Mouse (Mus musculus): ENCODE measurements around the gene Fyb. TPM values are rescaled to one million over a fixed set of nuclear protein-coding genes. Genes with fewer than 3 reads are reported as not detected.

Fyb gene
- polyA plus RNA-seq (2015; fragmentation: Nextera tagmentation; extraction: Ambion mirVana), result 7.9 and 10.3 TPM in 2 replicates

- Histone ChIP-seq H3K27me3 (replicated peaks; ENCODE audit: control insufficient read depth, insufficient read depth, low read length) (no peaks in the 10 kb centered on the region), H3K4me1 (ENCODE audit: control insufficient read depth, insufficient read depth, low read length) (no peaks in the 10 kb centered on the region; the same call in 1 of the 2 replicates), H3K9me3 (ENCODE audit: control insufficient read depth, low read length) (no peaks in the 10 kb centered on the region), H3K4me2 (ENCODE audit: low read depth, low read length) (no peak within 1 kb of the TSS), H3K36me3 (ENCODE audit: control insufficient read depth, insufficient read depth, low read length) (no peaks in the 10 kb centered on the region), H3K4me3 (ENCODE audit: low read length) (no peak within 1 kb of the TSS), H3K27ac (ENCODE audit: low read length) (no peak within 1 kb of the TSS), H3K9ac (ENCODE audit: low read depth, low read length) (no peak within 1 kb of the TSS)
- ATAC-seq, result no peak
- 64% methylated on average over 8 of the region's 8 CpGs for WGBS
Observed at GRCm38 (mm10) chr15:6522653-6523167, at the start of gene Fyb. Gene Fyb (plus strand): TSS chr15:6522853.

GRCm38 (mm10) chr15:6483561-6483960, 39.1 kb upstream of the Fyb start:
- Histone ChIP-seq H3K36me3 (ENCODE audit: control insufficient read depth, insufficient read depth, low read length) (no peaks in the 10 kb centered on the region), H3K9ac (ENCODE audit: low read depth, low read length) (no peak overlapping the region), H3K27ac (ENCODE audit: low read length) (no peak overlapping the region), H3K4me3 (ENCODE audit: low read length) (no peak overlapping the region), H3K27me3 (replicated peaks; ENCODE audit: control insufficient read depth, insufficient read depth, low read length) (no peaks in the 10 kb centered on the region), H3K4me2 (ENCODE audit: low read depth, low read length) (no peak overlapping the region), H3K9me3 (ENCODE audit: control insufficient read depth, low read length) (no peaks in the 10 kb centered on the region; the same call in 1 of the 2 replicates), H3K4me1 (ENCODE audit: control insufficient read depth, insufficient read depth, low read length) (no peaks in the 10 kb centered on the region)
- ATAC-seq, result no peak
- 68% methylated on average over 3 of the region's 3 CpGs for WGBS

GRCm38 (mm10) chr15:6492386-6492785, 30.3 kb upstream of the Fyb start:
- Histone ChIP-seq H3K9ac (ENCODE audit: low read depth, low read length) (no peak overlapping the region), H3K4me2 (ENCODE audit: low read depth, low read length) (no peak overlapping the region), H3K4me1 (ENCODE audit: control insufficient read depth, insufficient read depth, low read length) (no peaks in the 10 kb centered on the region), H3K9me3 (ENCODE audit: control insufficient read depth, low read length) (no peaks in the 10 kb centered on the region), H3K27me3 (replicated peaks; ENCODE audit: control insufficient read depth, insufficient read depth, low read length) (no peaks in the 10 kb centered on the region), H3K4me3 (ENCODE audit: low read length) (no peak overlapping the region), H3K27ac (ENCODE audit: low read length) (no peak overlapping the region), H3K36me3 (ENCODE audit: control insufficient read depth, insufficient read depth, low read length) (no peaks in the 10 kb centered on the region)
- ATAC-seq, result no peak
- 94% methylated on average over 2 of the region's 2 CpGs for WGBS

- Histone ChIP-seq H3K4me1 (ENCODE audit: control insufficient read depth, insufficient read depth, low read length) (no peaks in the 10 kb centered on the region), H3K27ac (ENCODE audit: low read length) (no peak overlapping the region), H3K4me2 (ENCODE audit: low read depth, low read length) (no peak overlapping the region), H3K9me3 (ENCODE audit: control insufficient read depth, low read length) (no peaks in the 10 kb centered on the region), H3K27me3 (replicated peaks; ENCODE audit: control insufficient read depth, insufficient read depth, low read length) (no peaks in the 10 kb centered on the region), H3K4me3 (ENCODE audit: low read length) (no peak overlapping the region), H3K36me3 (ENCODE audit: control insufficient read depth, insufficient read depth, low read length) (no peaks in the 10 kb centered on the region), H3K9ac (ENCODE audit: low read depth, low read length) (no peak overlapping the region)
- ATAC-seq, result no peak
- 77% methylated on average over 10 of the region's 10 CpGs for WGBS
Observed at GRCm38 (mm10) chr15:6498396-6499070, 24.1 kb upstream of the Fyb start.

GRCm38 (mm10) chr15:6500787-6501186, 21.9 kb upstream of the Fyb start:
- ATAC-seq, result no peak
- Histone ChIP-seq H3K4me3 (ENCODE audit: low read length) (no peak overlapping the region), H3K4me2 (ENCODE audit: low read depth, low read length) (no peak overlapping the region), H3K27me3 (replicated peaks; ENCODE audit: control insufficient read depth, insufficient read depth, low read length) (no peaks in the 10 kb centered on the region), H3K36me3 (ENCODE audit: control insufficient read depth, insufficient read depth, low read length) (no peaks in the 10 kb centered on the region), H3K9ac (ENCODE audit: low read depth, low read length) (no peak overlapping the region), H3K27ac (ENCODE audit: low read length) (no peak overlapping the region), H3K4me1 (ENCODE audit: control insufficient read depth, insufficient read depth, low read length) (no peaks in the 10 kb centered on the region), H3K9me3 (ENCODE audit: control insufficient read depth, low read length) (no peaks in the 10 kb centered on the region)
- WGBS, result 52% methylated on average over 1 of the region's 1 CpGs

- ATAC-seq, result no peak
- 90% methylated on average over 1 of the region's 1 CpGs for WGBS
- Histone ChIP-seq H3K27me3 (replicated peaks; ENCODE audit: control insufficient read depth, insufficient read depth, low read length) (no peaks in the 10 kb centered on the region), H3K36me3 (ENCODE audit: control insufficient read depth, insufficient read depth, low read length) (no peaks in the 10 kb centered on the region), H3K27ac (ENCODE audit: low read length) (no peak overlapping the region), H3K4me3 (ENCODE audit: low read length) (no peak overlapping the region), H3K9ac (ENCODE audit: low read depth, low read length) (no peak overlapping the region), H3K9me3 (ENCODE audit: control insufficient read depth, low read length) (no peaks in the 10 kb centered on the region), H3K4me2 (ENCODE audit: low read depth, low read length) (no peak overlapping the region), H3K4me1 (ENCODE audit: control insufficient read depth, insufficient read depth, low read length) (no peaks in the 10 kb centered on the region; the same call in 1 of the 2 replicates)
Observed at GRCm38 (mm10) chr15:6517525-6517924, 5.1 kb upstream of the Fyb start.

- no peaks in the 10 kb centered on the region for H3K27me3 ChIP-seq (replicated peaks; ENCODE audit: control insufficient read depth, insufficient read depth, low read length)
- no peaks in the 10 kb centered on the region; the same call in 1 of the 2 replicates for H3K4me1 ChIP-seq (ENCODE audit: control insufficient read depth, insufficient read depth, low read length)
- H3K36me3 ChIP-seq (ENCODE audit: control insufficient read depth, insufficient read depth, low read length), result no peaks in the 10 kb centered on the region
- no peak overlapping the region for H3K27ac ChIP-seq (ENCODE audit: low read length)
- 86% methylated on average over 19 of the region's 19 CpGs for WGBS
- no peaks in the 10 kb centered on the region for H3K9me3 ChIP-seq (ENCODE audit: control insufficient read depth, low read length)
- H3K4me2 ChIP-seq (ENCODE audit: low read depth, low read length), result no peak overlapping the region
- no peak overlapping the region for H3K9ac ChIP-seq (ENCODE audit: low read depth, low read length)
- ATAC-seq, result no peak
- no peak overlapping the region for H3K4me3 ChIP-seq (ENCODE audit: low read length)
Observed at GRCm38 (mm10) chr15:6519417-6520255, 3.0 kb upstream of the Fyb start.

- Histone ChIP-seq H3K36me3 (ENCODE audit: control insufficient read depth, insufficient read depth, low read length) (no peaks in the 10 kb centered on the region), H3K4me1 (ENCODE audit: control insufficient read depth, insufficient read depth, low read length) (no peaks in the 10 kb centered on the region; the same call in 1 of the 2 replicates), H3K4me2 (ENCODE audit: low read depth, low read length) (no peak overlapping the region), H3K4me3 (ENCODE audit: low read length) (no peak overlapping the region), H3K27ac (ENCODE audit: low read length) (no peak overlapping the region), H3K9ac (ENCODE audit: low read depth, low read length) (no peak overlapping the region), H3K27me3 (replicated peaks; ENCODE audit: control insufficient read depth, insufficient read depth, low read length) (no peaks in the 10 kb centered on the region), H3K9me3 (ENCODE audit: control insufficient read depth, low read length) (no peaks in the 10 kb centered on the region)
- peak; percentile 80 for ATAC-seq
- 65% methylated on average over 10 of the region's 10 CpGs for WGBS
Observed at GRCm38 (mm10) chr15:6520505-6521155, 2.0 kb upstream of the Fyb start.

- no peak for ATAC-seq
- Histone ChIP-seq H3K27me3 (replicated peaks; ENCODE audit: control insufficient read depth, insufficient read depth, low read length) (no peaks in the 10 kb centered on the region), H3K4me2 (ENCODE audit: low read depth, low read length) (no peak overlapping the region), H3K9me3 (ENCODE audit: control insufficient read depth, low read length) (no peaks in the 10 kb centered on the region), H3K36me3 (ENCODE audit: control insufficient read depth, insufficient read depth, low read length) (no peaks in the 10 kb centered on the region), H3K9ac (ENCODE audit: low read depth, low read length) (no peak overlapping the region), H3K4me3 (ENCODE audit: low read length) (no peak overlapping the region), H3K27ac (ENCODE audit: low read length) (no peak overlapping the region), H3K4me1 (ENCODE audit: control insufficient read depth, insufficient read depth, low read length) (no peaks in the 10 kb centered on the region; the same call in 1 of the 2 replicates)
- 89% methylated on average over 2 of the region's 2 CpGs for WGBS
Observed at GRCm38 (mm10) chr15:6524801-6525200, 2.1 kb downstream of the Fyb start.
